Comparison of ENCODE assay signal across 11 mouse cellular contexts in the genomic region with DNA sequence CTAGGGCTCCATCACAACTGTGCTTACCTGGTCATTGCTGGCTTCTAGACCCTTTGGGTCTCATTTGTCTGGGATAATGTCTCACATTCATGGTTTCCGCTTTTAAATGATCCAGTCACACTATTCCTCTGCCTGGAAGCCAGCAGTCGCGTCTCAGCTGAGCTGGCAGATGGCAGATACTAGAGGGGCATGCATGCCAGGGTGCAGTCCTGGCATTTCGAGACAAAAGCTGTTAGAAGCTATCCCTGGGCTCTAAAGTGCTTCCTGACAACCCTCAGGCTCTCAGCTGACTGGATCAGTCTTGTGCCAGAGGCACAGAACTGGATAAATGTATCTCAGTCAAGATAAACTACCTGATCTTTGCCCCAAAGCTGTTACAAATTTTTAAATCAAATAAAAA. TPM values are rescaled to one million over a fixed set of nuclear protein-coding genes. Genes with fewer than 3 reads are reported as not detected.
A peak's percentile ranks its signal among the peaks of the same experiment; 100 is the strongest.
DNase-seq lines count a peak whose midpoint lies in the region; ATAC-seq lines count a peak whose summit lies in the region.
"Had no signal": no experiment of that assay in that cellular context is flagged by ENCODE, and none has a peak within 500 bp of the region (broad histone marks: within the 10 kb centered on the region; RNA-seq: fewer than 3 reads in every experiment).

No protein-coding gene starts in this region.

- H3K9me3 ChIP-seq in forebrain, embryonic 13.5 days (replicated peaks): no peaks in the 10 kb centered on the region
- no peaks in the 10 kb centered on the region for H3K9me3 ChIP-seq in forebrain, embryonic 11.5 days (ENCODE audit: control insufficient read depth, low read length)
- H3K9me3 ChIP-seq: embryonic facial prominence, embryonic 12.5 days had no signal

- H3K4me1 ChIP-seq in forebrain, embryonic 13.5 days: peaks cover 24% of the 10 kb centered on the region; the same call in 1 of the 2 replicates
- 0 out of 2 replicates have a peak, but pooled peaks cover 2% of the 10 kb centered on the region for H3K4me1 ChIP-seq in forebrain, embryonic 11.5 days (replicated peaks; ENCODE audit: control insufficient read depth, insufficient read depth, low read length)

- peak overlapping the region; percentile 27 for H3K27ac ChIP-seq in forebrain, embryonic 13.5 days
- H3K27ac ChIP-seq in forebrain, embryonic 11.5 days (ENCODE audit: low read depth, low read length): no peak overlapping the region
- H3K27ac ChIP-seq: embryonic facial prominence, embryonic 12.5 days had no signal

- peak; percentile 62; the same call in 1 of the 2 replicates for ATAC-seq in forebrain, embryonic 13.5 days
- no peak for ATAC-seq in forebrain, embryonic 11.5 days (replicated peaks; ENCODE audit: low FRiP score)
- ATAC-seq in erythroid progenitor cell, adult 5-6 weeks (replicated peaks; ENCODE audit: low FRiP score, poor library complexity, severe bottlenecking): no peak

- no peak overlapping the region for H3K4me3 ChIP-seq in forebrain, embryonic 13.5 days
- H3K4me3 ChIP-seq in forebrain, embryonic 11.5 days (ENCODE audit: low read depth, low read length): no peak overlapping the region
- H3K4me3 ChIP-seq: embryonic facial prominence, embryonic 12.5 days had no signal

- H3K27me3 ChIP-seq in forebrain, embryonic 13.5 days: no peaks in the 10 kb centered on the region
- no peaks in the 10 kb centered on the region for H3K27me3 ChIP-seq in forebrain, embryonic 11.5 days (ENCODE audit: control insufficient read depth, insufficient read depth, low read length)
- H3K27me3 ChIP-seq: embryonic facial prominence, embryonic 12.5 days had no signal

- no peak for DNase-seq in forebrain, embryonic 11.5 days (ENCODE audit: low spot score)
- peak; percentile 44 to 72 for DNase-seq in layer of hippocampus, adult 18-20 months (ENCODE audit: low spot score in 2 of 2)
- no peak for DNase-seq in layer of hippocampus, adult 9-10 months (ENCODE audit: low spot score)
- peak; percentile 89 for DNase-seq in cerebellum, adult 9-11 months
- peak; percentile 39 to 49 for DNase-seq in layer of hippocampus, adult 8-10 months (ENCODE audit: low spot score in 2 of 2)
- DNase-seq in frontal cortex, postnatal 14 days (ENCODE audit: low spot score in 2 of 2): no peak
- DNase-seq: adrenal gland, postnatal 14 days; lung, postnatal 4 days had no signal

- H3K9ac ChIP-seq in forebrain, embryonic 13.5 days: no peak overlapping the region
- H3K9ac ChIP-seq in forebrain, embryonic 11.5 days (ENCODE audit: low read length): no peak overlapping the region
- H3K9ac ChIP-seq: embryonic facial prominence, embryonic 12.5 days had no signal

- H3K36me3 ChIP-seq in forebrain, embryonic 13.5 days (ENCODE audit: poor library complexity, severe bottlenecking): peaks cover 7% of the 10 kb centered on the region
- H3K36me3 ChIP-seq in forebrain, embryonic 11.5 days (ENCODE audit: control insufficient read depth, insufficient read depth, low read length): no peaks in the 10 kb centered on the region; the same call in 1 of the 2 replicates

- 82% methylated on average over 4 of the region's 4 CpGs for WGBS in forebrain, embryonic 13.5 days
- WGBS in forebrain, embryonic 11.5 days: 90% methylated on average over 4 of the region's 4 CpGs

- no peak overlapping the region for H3K4me2 ChIP-seq in forebrain, embryonic 13.5 days
- no peak overlapping the region for H3K4me2 ChIP-seq in forebrain, embryonic 11.5 days (ENCODE audit: low read depth, low read length, severe bottlenecking)
- H3K4me2 ChIP-seq: embryonic facial prominence, embryonic 12.5 days had no signal

RNA-seq across cellular contexts. Expression of gene Cnst, which starts 42.1 kb away (rescaled TPM):
- 23.0 and 24.4 TPM in 2 replicates for polyA plus RNA-seq in forebrain, embryonic 13.5 days (2015; fragmentation: Nextera tagmentation; extraction: Ambion mirVana)
- 23.5 and 23.6 TPM in 2 replicates for polyA plus RNA-seq in forebrain, embryonic 11.5 days (2014; fragmentation: Nextera tagmentation; extraction: Ambion mirVana)
- total RNA-seq in layer of hippocampus, adult 18-20 months (2021): 10 to 100 TPM; 32.4 to 33.2 TPM
- total RNA-seq in layer of hippocampus, adult 8-10 months (2022): 10 to 100 TPM; 30.5 to 35.9 (median 31.9) TPM
- total RNA-seq in erythroid progenitor cell, adult 5-6 weeks (2015; ENCODE audit: low replicate concordance): 33.2 and 37.3 TPM in 2 replicates
- total RNA-seq in erythroid progenitor cell, adult 5-6 weeks (2017; ENCODE audit: low replicate concordance): 37.8 and 44.5 TPM in 2 replicates

RNA-seq across cellular contexts. Expression of gene Tfb2m, which starts 42.2 kb away (rescaled TPM):
- polyA plus RNA-seq in forebrain, embryonic 13.5 days (2015; fragmentation: Nextera tagmentation; extraction: Ambion mirVana): 32.4 and 32.6 TPM in 2 replicates
- 23.8 and 25.1 TPM in 2 replicates for polyA plus RNA-seq in forebrain, embryonic 11.5 days (2014; fragmentation: Nextera tagmentation; extraction: Ambion mirVana)
- 10 to 100 TPM; 23.3 to 28.7 TPM for total RNA-seq in layer of hippocampus, adult 18-20 months (2021)
- total RNA-seq in layer of hippocampus, adult 8-10 months (2022): 10 to 100 TPM; 20.1 to 26.4 (median 24.8) TPM
- total RNA-seq in erythroid progenitor cell, adult 5-6 weeks (2015; ENCODE audit: low replicate concordance): 9.2 and 31.4 TPM in 2 replicates
- 7.9 and 13.0 TPM in 2 replicates for total RNA-seq in erythroid progenitor cell, adult 5-6 weeks (2017; ENCODE audit: low replicate concordance)

Comparison
In these comparisons a context has a peak if more than half of its experiments do, and no peak if none do; other contexts are left out.
1. DNase-seq: peak in layer of hippocampus, adult 18-20 months (2 of 2), cerebellum, adult 9-11 months (single experiment) and layer of hippocampus, adult 8-10 months (2 of 2); none in forebrain, embryonic 11.5 days (single experiment), layer of hippocampus, adult 9-10 months (single experiment) and frontal cortex, postnatal 14 days (0 of 2).